In the genomic region with DNA sequence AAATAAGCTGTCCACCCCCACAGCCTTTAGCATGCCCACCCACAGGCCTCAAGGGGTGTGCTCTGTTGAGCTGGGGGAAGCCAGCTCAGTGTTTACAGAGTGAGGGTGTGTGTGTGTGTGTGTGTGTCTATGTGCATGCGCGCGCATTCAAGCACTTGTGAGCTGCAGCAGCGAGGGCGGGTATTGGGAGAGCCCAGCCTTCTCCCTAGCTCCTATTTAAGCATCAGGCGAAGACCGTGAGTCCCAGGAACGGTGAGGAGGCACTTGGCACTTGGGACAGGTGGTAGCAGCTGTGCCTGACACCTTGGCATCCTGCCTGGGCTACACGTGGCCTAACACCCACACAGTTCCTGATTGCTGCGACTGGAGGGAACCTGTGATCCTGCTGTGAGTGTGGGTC, we compare ENCODE assay signal across 8 mouse cellular contexts. TPM values are rescaled to one million over a fixed set of nuclear protein-coding genes. Genes with fewer than 3 reads are reported as not detected.
DNase-seq lines count a peak whose midpoint lies in the region; ATAC-seq and TF ChIP-seq lines count a peak whose summit lies in the region.

No protein-coding gene starts in this region.

- H3K27ac ChIP-seq in hindbrain, postnatal 0 days = peak overlapping the region; percentile 62
- H3K27ac ChIP-seq in left cerebral cortex, adult 2 months = peak overlapping the region; percentile 81
- H3K27ac ChIP-seq in thymus, adult 2 months (ENCODE audit: control insufficient read depth, insufficient read depth, low read length) = no peak overlapping the region

- TF ChIP-seq CTCF in hindbrain, postnatal 0 days (IDR thresholded peaks at IDR 0.05; ENCODE audit: low read depth) = no peak
- no peak for TF ChIP-seq CTCF in left cerebral cortex, adult 2 months (IDR thresholded peaks at IDR 0.05)
- no peak for TF ChIP-seq CTCF in thymus, adult 2 months (IDR thresholded peaks at IDR 0.05; ENCODE audit: borderline replicate concordance, control insufficient read depth, extremely low read depth, insufficient read depth, low read length, poor library complexity)

- DNase-seq in ovary, postnatal 36 days (ENCODE audit: low spot score) = peak; percentile 30
- DNase-seq in ovary, postnatal 10 days (ENCODE audit: low spot score) = no peak
- DNase-seq in frontal cortex, postnatal 14 days (ENCODE audit: low spot score in 2 of 2) = peak; percentile 60 to 76
- DNase-seq in hindbrain, postnatal 0 days (ENCODE audit: low spot score) = peak; percentile 29
- peak; percentile 71 to 75 for DNase-seq in left cerebral cortex, adult 2 months (ENCODE audit: extremely low spot score in 1 of 2, low spot score in 2 of 2)
- DNase-seq in lung, postnatal 4 days = peak; percentile 75 to 87
- DNase-seq in thymus, adult 2 months = no peak
- DNase-seq in retina, embryonic 14.5 days (ENCODE audit: low spot score) = no peak

- no peak overlapping the region for H3K4me3 ChIP-seq in hindbrain, postnatal 0 days (ENCODE audit: low read length)
- H3K4me3 ChIP-seq in left cerebral cortex, adult 2 months = no peak overlapping the region
- no peak overlapping the region for H3K4me3 ChIP-seq in thymus, adult 2 months (ENCODE audit: control insufficient read depth, insufficient read depth, low read length)

- intact Hi-C loops in left cerebral cortex, adult 2 months (cut with DNase I) = no loop called here

- no peak overlapping the region for H3K4me2 ChIP-seq in hindbrain, postnatal 0 days (ENCODE audit: low read depth, low read length)

- H3K9ac ChIP-seq in hindbrain, postnatal 0 days (replicated peaks; ENCODE audit: low read length) = no peak overlapping the region

- peaks cover 61% of the 10 kb centered on the region for H3K36me3 ChIP-seq in hindbrain, postnatal 0 days (ENCODE audit: insufficient read depth, low read length)
- H3K36me3 ChIP-seq in thymus, adult 2 months (ENCODE audit: control insufficient read depth, insufficient read depth, low read length) = no peaks in the 10 kb centered on the region

- no peak for TF ChIP-seq POLR2A in thymus, adult 2 months (IDR thresholded peaks at IDR 0.05; ENCODE audit: control insufficient read depth, extremely low read depth, insufficient read depth, low read length, poor library complexity)

- no peaks in the 10 kb centered on the region for H3K4me1 ChIP-seq in hindbrain, postnatal 0 days (ENCODE audit: insufficient read depth, low read length)
- peaks cover 15% of the 10 kb centered on the region for H3K4me1 ChIP-seq in thymus, adult 2 months (replicated peaks; ENCODE audit: control insufficient read depth, insufficient read depth, low read length)

- H3K27me3 ChIP-seq in hindbrain, postnatal 0 days (ENCODE audit: insufficient read depth, low read length) = no peaks in the 10 kb centered on the region
- H3K27me3 ChIP-seq in thymus, adult 2 months (ENCODE audit: control insufficient read depth, insufficient read depth, low read length) = no peaks in the 10 kb centered on the region

- 53% methylated on average over 10 of the region's 10 CpGs for WGBS in hindbrain, postnatal 0 days
- 69% methylated on average over 10 of the region's 10 CpGs for WGBS in thymus, adult 2 months

- ATAC-seq in hindbrain, postnatal 0 days = no peak; the same call in 1 of the 2 replicates

- no peaks in the 10 kb centered on the region for H3K9me3 ChIP-seq in hindbrain, postnatal 0 days (ENCODE audit: low read length)

RNA-seq across cellular contexts. Expression of a gene that starts 9.9 kb away (rescaled TPM):
- 38.2 and 38.5 TPM in 2 replicates for total RNA-seq in hindbrain, postnatal 0 days (2014; rRNA removed)
- 25.6 and 28.2 TPM in 2 replicates for polyA plus RNA-seq in hindbrain, postnatal 0 days (2015; fragmentation: Nextera tagmentation; extraction: Ambion mirVana)
- total RNA-seq in left cerebral cortex, adult 2 months (2021) = 10 to 100 TPM; 26.7 to 28.9 TPM
- polyA plus RNA-seq in thymus, adult 2 months (2012; rRNA removed) = 31.5 and 32.0 TPM in 2 replicates

RNA-seq across cellular contexts. Expression of a gene that starts 18.7 kb away (rescaled TPM):
- total RNA-seq in hindbrain, postnatal 0 days (2014; rRNA removed) = 2.0 and 24.2 TPM in 2 replicates
- polyA plus RNA-seq in hindbrain, postnatal 0 days (2015; fragmentation: Nextera tagmentation; extraction: Ambion mirVana) = 1.5 and 1.6 TPM in 2 replicates
- total RNA-seq in left cerebral cortex, adult 2 months (2021) = 1 to 10 TPM; 3.0 to 3.7 TPM
- 39.1 and 51.0 TPM in 2 replicates for polyA plus RNA-seq in thymus, adult 2 months (2012; rRNA removed)

RNA-seq across cellular contexts. Expression of a gene that starts 26.7 kb away (rescaled TPM):
- 310 and 330 TPM in 2 replicates for total RNA-seq in hindbrain, postnatal 0 days (2014; rRNA removed)
- polyA plus RNA-seq in hindbrain, postnatal 0 days (2015; fragmentation: Nextera tagmentation; extraction: Ambion mirVana) = 147 and 155 TPM in 2 replicates
- 10 to 100 TPM; 51.5 to 55.9 TPM for total RNA-seq in left cerebral cortex, adult 2 months (2021)
- 39.7 and 57.7 TPM in 2 replicates for polyA plus RNA-seq in thymus, adult 2 months (2012; rRNA removed)

RNA-seq across cellular contexts. Expression of a gene that starts 38.4 kb away (rescaled TPM):
- total RNA-seq in hindbrain, postnatal 0 days (2014; rRNA removed) = 44.7 and 56.4 TPM in 2 replicates
- 25.6 and 26.1 TPM in 2 replicates for polyA plus RNA-seq in hindbrain, postnatal 0 days (2015; fragmentation: Nextera tagmentation; extraction: Ambion mirVana)
- total RNA-seq in left cerebral cortex, adult 2 months (2021) = 10 to 100 TPM; 74.2 to 78.2 TPM
- polyA plus RNA-seq in thymus, adult 2 months (2012; rRNA removed) = 59.2 and 60.4 TPM in 2 replicates

RNA-seq across cellular contexts. Expression of a gene that starts 47.1 kb away (rescaled TPM):
- total RNA-seq in hindbrain, postnatal 0 days (2014; rRNA removed) = 115 and 135 TPM in 2 replicates
- 133 and 138 TPM in 2 replicates for polyA plus RNA-seq in hindbrain, postnatal 0 days (2015; fragmentation: Nextera tagmentation; extraction: Ambion mirVana)
- 100 to 1,000 TPM; 152 to 164 TPM for total RNA-seq in left cerebral cortex, adult 2 months (2021)
- polyA plus RNA-seq in thymus, adult 2 months (2012; rRNA removed) = 216 and 228 TPM in 2 replicates

Comparison
In these comparisons a context has a peak if more than half of its experiments do, and no peak if none do; other contexts are left out.
1. DNase-seq: peak in ovary, postnatal 36 days (single experiment), frontal cortex, postnatal 14 days (2 of 2), hindbrain, postnatal 0 days (single experiment), left cerebral cortex, adult 2 months (2 of 2) and lung, postnatal 4 days (2 of 2); none in ovary, postnatal 10 days (single experiment), thymus, adult 2 months (single experiment) and retina, embryonic 14.5 days (single experiment).